Comparison of ENCODE assay signal across 9 mouse cellular contexts in the genomic region with DNA sequence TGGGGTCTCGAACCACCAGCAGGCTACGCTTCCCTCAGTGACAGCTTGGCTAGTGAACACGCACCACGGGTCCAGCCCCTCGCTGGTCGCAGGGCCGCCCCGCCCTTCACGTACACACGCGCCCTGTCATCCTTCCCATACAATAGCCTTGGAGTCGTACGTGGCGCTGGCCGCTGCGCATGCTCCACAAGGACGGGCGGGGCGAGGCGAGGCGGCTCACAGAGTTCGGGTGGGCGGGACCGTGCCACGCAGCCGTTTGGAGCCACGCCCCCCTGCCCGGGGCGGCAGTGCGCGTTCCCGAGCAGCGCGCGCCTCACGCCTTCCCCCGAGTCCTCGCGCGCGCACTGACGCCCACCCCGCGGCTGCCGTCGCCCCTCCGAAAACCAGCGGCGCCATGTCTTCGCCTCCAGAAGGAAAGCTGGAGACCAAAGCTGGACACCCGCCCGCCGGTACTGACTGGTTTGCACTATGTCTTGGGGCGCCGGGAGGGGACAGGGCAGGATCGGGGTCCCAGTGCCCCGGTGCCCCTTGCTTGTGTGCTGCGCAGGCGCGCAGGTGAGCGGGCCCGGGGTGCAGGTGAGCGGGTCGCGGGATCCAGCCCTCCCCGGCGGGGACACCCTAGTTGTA. TPM values are rescaled to one million over a fixed set of nuclear protein-coding genes. Genes with fewer than 3 reads are reported as not detected.
A peak's percentile ranks its signal among the peaks of the same experiment; 100 is the strongest.
DNase-seq lines count a peak whose midpoint lies in the region; ATAC-seq and TF ChIP-seq lines count a peak whose summit lies in the region.
"Had no signal": no experiment of that assay in that cellular context is flagged by ENCODE, and none has a peak within 500 bp of the region (broad histone marks: within the 10 kb centered on the region; RNA-seq: fewer than 3 reads in every experiment).

Gene Dap, plus strand, starts transcription at position 180 of the 627 bp plus-strand sequence.

- TF ChIP-seq POLR2A in bone marrow macrophage, adult 2 months (IDR thresholded peaks at IDR 0.05; ENCODE audit: borderline replicate concordance, low read depth, low read length): no peak
- peak; percentile 59 for TF ChIP-seq POLR2A in embryonic fibroblast, embryonic 13.5 days (IDR thresholded peaks at IDR 0.05; ENCODE audit: low read depth, low read length)

- H3K9me3 ChIP-seq in kidney, embryonic 14.5 days (ENCODE audit: control insufficient read depth, low read length): no peaks in the 10 kb centered on the region
- no peaks in the 10 kb centered on the region for H3K9me3 ChIP-seq in limb, embryonic 15.5 days

- ATAC-seq in kidney, embryonic 14.5 days (ENCODE audit: low FRiP score, low TSS enrichment): peak; percentile 99
- ATAC-seq in limb, embryonic 15.5 days (ENCODE audit: insufficient number of reproducible peaks, low FRiP score, low TSS enrichment, low read depth): peak; percentile 97

- TF ChIP-seq CTCF in bone marrow macrophage, adult 2 months (IDR thresholded peaks at IDR 0.05; ENCODE audit: low read depth, low read length): no peak
- no peak for TF ChIP-seq CTCF in embryonic fibroblast, embryonic 13.5 days (IDR thresholded peaks at IDR 0.05; ENCODE audit: borderline replicate concordance, insufficient read depth, low read length)

- peak within 1 kb of the TSS; percentile 86 for H3K4me3 ChIP-seq in bone marrow macrophage, adult 2 months (ENCODE audit: insufficient read depth, low read length)
- H3K4me3 ChIP-seq in embryonic fibroblast, embryonic 13.5 days (ENCODE audit: insufficient read depth, low read length): peak within 1 kb of the TSS; percentile 74
- H3K4me3 ChIP-seq in kidney, embryonic 14.5 days (ENCODE audit: low read length): peak within 1 kb of the TSS; percentile 83
- H3K4me3 ChIP-seq in limb, embryonic 15.5 days: peak within 1 kb of the TSS; percentile 91

- peak; percentile 96 for DNase-seq in 3T3-L1 (ENCODE audit: low read depth, low spot score)
- DNase-seq in heart, adult 9 months (ENCODE audit: low spot score in 2 of 2): peak; percentile 97 to 98
- peak; percentile 87 to 89 for DNase-seq in monocyte, adult 2 months (ENCODE audit: low read depth in 1 of 2, low spot score in 2 of 2)
- peak; percentile 96 for DNase-seq in spleen, postnatal 36 days (ENCODE audit: low spot score in 2 of 2)

- peak within 1 kb of the TSS; percentile 63 for H3K4me2 ChIP-seq in kidney, embryonic 14.5 days (replicated peaks; ENCODE audit: low read depth, low read length)
- peak within 1 kb of the TSS; percentile 68 for H3K4me2 ChIP-seq in limb, embryonic 15.5 days

- H3K9ac ChIP-seq in kidney, embryonic 14.5 days (ENCODE audit: low read depth, low read length): peak within 1 kb of the TSS; percentile 83
- H3K9ac ChIP-seq in limb, embryonic 15.5 days: peak within 1 kb of the TSS; percentile 89

- no peaks in the 10 kb centered on the region; the same call in 1 of the 2 replicates for H3K36me3 ChIP-seq in kidney, embryonic 14.5 days (ENCODE audit: control insufficient read depth, insufficient read depth, low read length)
- H3K36me3 ChIP-seq in limb, embryonic 15.5 days: no peaks in the 10 kb centered on the region
- H3K36me3 ChIP-seq: G1E had no signal

- H3K27ac ChIP-seq in bone marrow macrophage, adult 2 months (ENCODE audit: insufficient read depth, low read depth, low read length): peak within 1 kb of the TSS; percentile 66
- H3K27ac ChIP-seq in embryonic fibroblast, embryonic 13.5 days (ENCODE audit: insufficient read depth, low read length): peak within 1 kb of the TSS; percentile 74
- peak within 1 kb of the TSS; percentile 80; the same call in 1 of the 2 replicates for H3K27ac ChIP-seq in kidney, embryonic 14.5 days (ENCODE audit: low read depth, low read length)
- peak within 1 kb of the TSS; percentile 91 for H3K27ac ChIP-seq in limb, embryonic 15.5 days

- peaks cover 23% of the 10 kb centered on the region for H3K4me1 ChIP-seq in bone marrow macrophage, adult 2 months (ENCODE audit: control insufficient read depth, insufficient read depth, low read length)
- peaks cover 3% of the 10 kb centered on the region; the same call in 1 of the 2 replicates for H3K4me1 ChIP-seq in embryonic fibroblast, embryonic 13.5 days (ENCODE audit: control insufficient read depth, insufficient read depth, low read length)
- 0 out of 2 replicates have a peak, but pooled peaks cover 4% of the 10 kb centered on the region for H3K4me1 ChIP-seq in kidney, embryonic 14.5 days (ENCODE audit: control insufficient read depth, insufficient read depth, low read length)
- peaks cover 2% of the 10 kb centered on the region; the same call in 1 of the 2 replicates for H3K4me1 ChIP-seq in limb, embryonic 15.5 days

- H3K27me3 ChIP-seq in kidney, embryonic 14.5 days (ENCODE audit: control insufficient read depth, insufficient read depth, low read length): no peaks in the 10 kb centered on the region
- no peaks in the 10 kb centered on the region for H3K27me3 ChIP-seq in limb, embryonic 15.5 days

- under 1% methylated on average over 66 of the region's 67 CpGs for WGBS in kidney, embryonic 14.5 days
- under 1% methylated on average over 67 of the region's 67 CpGs for WGBS in limb, embryonic 15.5 days

RNA-seq across cellular contexts. Expression of gene Dap, which starts in this region (rescaled TPM):
- polyA plus RNA-seq in bone marrow macrophage, adult 2 months (2012; ENCODE audit: insufficient read depth, insufficient read length, missing spikeins): 121 and 132 TPM in 2 replicates
- 214 and 257 TPM in 2 replicates for polyA plus RNA-seq in embryonic fibroblast, embryonic 13.5 days (2011; ENCODE audit: insufficient read length, low read depth, missing spikeins)
- polyA plus RNA-seq in kidney, embryonic 14.5 days (2014; fragmentation: Nextera tagmentation; extraction: Ambion mirVana): 87.1 and 96.9 TPM in 2 replicates
- 112 and 125 TPM in 2 replicates for polyA plus RNA-seq in limb, embryonic 15.5 days (2015; fragmentation: Nextera tagmentation; extraction: Ambion mirVana)

Comparison
In these comparisons a context has a peak if more than half of its experiments do, and no peak if none do; other contexts are left out.
1. Peak in every context shown above with its lines: DNase-seq, ATAC-seq, H3K4me3 ChIP-seq and H3K27ac ChIP-seq.